Mouse (Mus musculus) ES-Bruce4 (cell line): ENCODE measurements at regions not wholly inside any gene's neighbourhood (a gene's known extent, or its start where the extent isn't known, plus 50 kb on each side); places are given as distances from the start of the nearest gene placed in this dataset.

ENCODE experiments used
- H3K27ac ChIP-seq: 2 replicates; pipeline ENCODE4 v1.5.1; 2012; ENCODE audit warnings: low read length, inconsistent platforms; ENCODE audit not compliant: insufficient read depth
- H3K27me3 ChIP-seq: 2 replicates; pipeline ENCODE4 v1.6.1; 2012; ENCODE audit warnings: mild to moderate bottlenecking, low read length, inconsistent platforms; ENCODE audit not compliant: control insufficient read depth, poor library complexity, insufficient read depth, severe bottlenecking
- H3K36me3 ChIP-seq: 2 replicates; pipeline ENCODE4 v1.6.1; 2012; ENCODE audit warnings: inconsistent platforms, mild to moderate bottlenecking, low read length, moderate library complexity; ENCODE audit not compliant: control insufficient read depth, poor library complexity, insufficient read depth, severe bottlenecking
- H3K4me1 ChIP-seq: one replicate; pipeline ENCODE4 v1.8.1; 2011; ENCODE audit warnings: low read length; ENCODE audit not compliant: control insufficient read depth, insufficient read depth
- H3K4me3 ChIP-seq: 2 replicates; pipeline ENCODE4 v1.5.1; 2011; ENCODE audit warnings: low read depth, mild to moderate bottlenecking, low read length
- H3K9ac ChIP-seq: 2 replicates; pipeline ENCODE4 v1.6.1; 2012; ENCODE audit warnings: low read depth, mild to moderate bottlenecking, inconsistent platforms; ENCODE audit not compliant: poor library complexity, severe bottlenecking
- H3K9me3 ChIP-seq: replicated peaks from 2 replicates; pipeline ENCODE4 v1.6.1; 2012; ENCODE audit warnings: mild to moderate bottlenecking, low read length, inconsistent platforms; ENCODE audit not compliant: control insufficient read depth, poor library complexity, insufficient read depth, severe bottlenecking
- CTCF ChIP-seq: IDR thresholded peaks from one replicate; pipeline ENCODE4 v1.8.1; 2011; ENCODE audit warnings: low read depth, low read length
- EP300 ChIP-seq: IDR thresholded peaks from 2 replicates; pipeline ENCODE4 v1.6.1; 2011; ENCODE audit warnings: low read depth, low read length; ENCODE audit not compliant: insufficient read depth
- POLR2A ChIP-seq: IDR thresholded peaks from one replicate; pipeline ENCODE4 v1.8.1; 2011; ENCODE audit warnings: low read length; ENCODE audit not compliant: insufficient read depth

GRCm38 (mm10) chr16:29982224-29982785 lies 81.9 kb upstream of the Hes1 start:
- Histone ChIP-seq H3K4me3 (no peak overlapping the region), H3K27ac (no peak overlapping the region), H3K36me3 (no peaks in the 10 kb centered on the region), H3K4me1 (peaks cover 7% of the 10 kb centered on the region), H3K27me3 (no peaks in the 10 kb centered on the region), H3K9me3 (no peaks in the 10 kb centered on the region), H3K9ac (no peak overlapping the region)
- TF ChIP-seq CTCF (no peak), POLR2A (no peak), EP300 (0 out of 2 replicates have a peak, but pooled peaks have one; percentile 24)

- Histone ChIP-seq H3K4me1 (peaks cover 4% of the 10 kb centered on the region), H3K36me3 (no peaks in the 10 kb centered on the region), H3K4me3 (no peak overlapping the region), H3K27me3 (no peaks in the 10 kb centered on the region), H3K27ac (no peak overlapping the region), H3K9me3 (no peaks in the 10 kb centered on the region), H3K9ac (no peak overlapping the region)
- no peak for TF ChIP-seq POLR2A
- TF ChIP-seq CTCF, result no peak
- TF ChIP-seq EP300, result no peak
Measured at GRCm38 (mm10) chr16:29983161-29983560, 81.0 kb upstream of the Hes1 start.

GRCm38 (mm10) chr16:29985126-29985931 lies 78.9 kb upstream of the Hes1 start:
- no peak overlapping the region for H3K9ac ChIP-seq
- H3K4me3 ChIP-seq, result no peak overlapping the region
- H3K36me3 ChIP-seq, result no peaks in the 10 kb centered on the region
- H3K27ac ChIP-seq, result no peak overlapping the region
- H3K9me3 ChIP-seq, result no peaks in the 10 kb centered on the region
- TF ChIP-seq EP300, result no peak
- no peak for TF ChIP-seq POLR2A
- TF ChIP-seq CTCF, result no peak
- no peaks in the 10 kb centered on the region for H3K27me3 ChIP-seq
- H3K4me1 ChIP-seq, result peaks cover 4% of the 10 kb centered on the region

- H3K9me3 ChIP-seq, result no peaks in the 10 kb centered on the region
- H3K9ac ChIP-seq, result no peak overlapping the region
- H3K4me1 ChIP-seq, result peaks cover 4% of the 10 kb centered on the region
- no peaks in the 10 kb centered on the region for H3K27me3 ChIP-seq
- H3K27ac ChIP-seq, result no peak overlapping the region
- no peak overlapping the region for H3K4me3 ChIP-seq
- no peaks in the 10 kb centered on the region for H3K36me3 ChIP-seq
- no peak for TF ChIP-seq POLR2A
- no peak for TF ChIP-seq CTCF
- TF ChIP-seq EP300, result no peak
Measured at GRCm38 (mm10) chr16:29987595-29987994, 76.6 kb upstream of the Hes1 start.

GRCm38 (mm10) chr16:29987999-29988398 lies 76.2 kb upstream of the Hes1 start:
- Histone ChIP-seq H3K4me1 (peaks cover 3% of the 10 kb centered on the region), H3K27ac (no peak overlapping the region), H3K4me3 (no peak overlapping the region), H3K9ac (no peak overlapping the region), H3K9me3 (no peaks in the 10 kb centered on the region), H3K27me3 (no peaks in the 10 kb centered on the region), H3K36me3 (no peaks in the 10 kb centered on the region)
- no peak for TF ChIP-seq EP300
- no peak for TF ChIP-seq CTCF
- TF ChIP-seq POLR2A, result no peak

- no peak overlapping the region for H3K9ac ChIP-seq
- TF ChIP-seq CTCF, result no peak
- TF ChIP-seq POLR2A, result no peak
- no peak for TF ChIP-seq EP300
- no peaks in the 10 kb centered on the region for H3K36me3 ChIP-seq
- H3K4me1 ChIP-seq, result peaks cover 2% of the 10 kb centered on the region
- H3K4me3 ChIP-seq, result no peak overlapping the region
- H3K9me3 ChIP-seq, result no peaks in the 10 kb centered on the region
- H3K27me3 ChIP-seq, result no peaks in the 10 kb centered on the region
- no peak overlapping the region for H3K27ac ChIP-seq
Measured at GRCm38 (mm10) chr16:29989308-29989707, 74.9 kb upstream of the Hes1 start.
